Mouse (Mus musculus) embryo, embryonic 10.5 days (tissue): ENCODE data around the gene Sfxn5.

Source experiments
- DNase-seq: peaks from one replicate; pipeline ENCODE4 v3.0.0-alpha.2; 2015; ENCODE audit warnings: low spot score

The Sfxn5 gene

GRCm38 (mm10) chr6:85364439-85364838, 31.2 kb upstream of the Sfxn5 start:
- no peak for DNase-seq

DNA sequence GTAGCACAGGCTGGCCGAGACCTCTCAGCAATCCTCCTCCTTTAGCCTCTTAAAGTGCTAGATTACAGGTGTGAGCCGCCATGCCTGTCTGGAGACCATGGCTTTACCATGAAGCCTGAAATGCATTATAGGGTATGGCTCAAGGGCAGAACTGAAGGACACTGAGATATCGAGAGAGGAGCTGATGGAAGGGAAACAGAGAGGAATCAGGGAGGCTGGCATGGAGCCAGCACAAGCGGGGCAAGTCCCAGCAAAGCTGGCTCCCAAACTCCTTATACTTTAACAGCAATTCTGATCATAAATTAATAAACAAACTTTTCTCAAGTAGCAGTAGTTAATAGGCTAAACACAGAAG, 30.7 kb upstream of the Sfxn5 start:
- DNase-seq = no peak

DNA sequence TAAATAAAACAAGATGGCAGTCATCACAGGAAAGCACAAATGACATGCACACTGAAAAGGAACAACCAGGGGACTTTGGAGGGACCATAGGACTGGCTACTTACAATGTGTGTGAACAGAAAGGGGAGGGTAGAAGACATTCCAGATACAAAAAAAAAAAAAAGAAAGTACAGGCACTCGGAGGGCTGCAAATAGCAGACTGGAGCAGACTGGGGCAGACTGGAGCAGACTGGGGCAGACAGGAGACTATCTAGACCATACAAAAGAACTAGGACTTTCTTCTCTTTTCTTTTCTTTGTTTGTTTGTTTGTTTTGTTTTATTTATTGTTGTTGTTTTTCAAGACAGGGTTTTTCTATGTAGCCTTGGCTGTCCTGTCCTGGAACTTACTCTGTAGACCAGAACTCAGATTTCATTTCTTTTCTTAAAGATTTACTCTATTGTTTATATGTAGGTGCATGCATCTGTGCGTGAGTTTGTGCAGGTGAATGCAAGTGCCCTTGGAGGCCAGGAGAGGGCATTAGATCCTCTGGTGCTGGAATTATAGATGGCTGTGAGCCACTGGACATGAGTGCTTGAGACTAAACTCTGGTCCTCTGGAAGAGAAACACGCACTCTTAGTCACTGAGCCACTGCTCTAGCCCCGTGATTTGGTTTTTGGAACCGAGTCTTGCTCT, 30.1 kb upstream of the Sfxn5 start:
- DNase-seq = no peak

GRCm38 (mm10) chr6:85362610-85363009, 29.4 kb upstream of the Sfxn5 start:
- DNase-seq = no peak

GRCm38 (mm10) chr6:85360311-85360710, 27.1 kb upstream of the Sfxn5 start:
- no peak for DNase-seq

GRCm38 (mm10) chr6:85358877-85359276, 25.7 kb upstream of the Sfxn5 start:
- no peak for DNase-seq

GRCm38 (mm10) chr6:85356682-85357465, 23.7 kb upstream of the Sfxn5 start:
- no peak for DNase-seq

DNA sequence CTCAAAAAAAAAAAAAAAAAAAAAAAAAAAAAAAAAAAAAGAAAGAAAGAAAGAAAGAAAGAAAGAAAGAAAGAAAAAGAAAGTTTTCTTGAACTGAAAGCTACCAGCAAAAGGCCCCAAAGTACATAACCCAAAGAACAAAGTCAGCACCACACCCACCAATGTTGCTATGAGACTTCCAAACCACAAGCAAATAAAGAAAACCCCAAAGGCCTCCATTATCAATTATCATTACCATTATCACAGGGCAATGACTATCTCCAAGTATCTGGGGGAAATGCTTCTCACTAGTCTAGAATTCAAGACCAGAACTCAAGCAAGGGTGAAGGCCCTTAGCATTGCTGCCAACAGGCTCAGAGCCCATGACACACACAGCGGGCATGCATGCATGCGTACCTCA, 22.5 kb upstream of the Sfxn5 start:
- no peak for DNase-seq

DNA sequence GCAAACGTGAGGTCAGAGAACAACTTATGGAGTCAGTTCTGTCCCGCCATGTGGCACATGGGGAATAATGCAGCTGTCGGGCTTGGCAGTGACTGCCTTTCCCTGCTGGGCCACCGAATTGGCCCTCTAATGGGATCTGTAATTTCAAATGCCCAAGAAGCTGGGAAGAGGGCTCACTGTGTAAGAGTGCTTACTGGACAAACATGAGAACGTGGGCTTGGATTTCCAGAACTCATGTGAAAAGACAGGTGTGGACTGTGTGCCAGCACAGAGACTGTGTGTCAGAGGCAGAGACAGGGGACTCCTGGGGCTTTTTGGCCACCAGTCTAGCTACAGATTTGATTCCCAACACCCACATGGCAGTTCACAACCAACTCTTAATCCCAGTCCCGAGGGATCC, 21.5 kb upstream of the Sfxn5 start:
- no peak for DNase-seq

- no peak for DNase-seq
These were observed 20.5 kb upstream of the Sfxn5 start for GRCm38 (mm10) chr6:85353706-85354105.

DNA sequence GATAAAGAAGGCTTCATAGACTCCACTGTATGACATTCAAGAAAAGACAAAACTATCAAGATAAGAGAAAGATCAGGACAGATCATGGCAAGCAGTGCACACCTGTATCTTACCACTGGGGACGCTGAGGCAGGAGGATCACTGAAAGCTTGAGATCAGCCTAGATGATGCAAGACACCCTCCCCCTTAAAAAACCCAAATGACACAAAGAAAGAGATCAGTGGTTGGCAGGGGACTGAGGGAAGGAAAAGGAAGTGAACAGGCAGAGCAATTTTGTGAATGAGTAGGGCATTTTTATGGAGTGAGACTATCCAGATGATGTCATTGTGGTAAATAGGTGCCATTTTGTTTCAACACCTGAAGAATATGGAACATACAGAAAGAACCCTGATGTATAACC, 16.9 kb upstream of the Sfxn5 start:
- no peak for DNase-seq

- DNase-seq = no peak
These were observed 16.0 kb upstream of the Sfxn5 start for GRCm38 (mm10) chr6:85349246-85349645.

- no peak for DNase-seq
These were observed 14.9 kb upstream of the Sfxn5 start for GRCm38 (mm10) chr6:85348133-85348532.

- peak; percentile 96 for DNase-seq
These were observed 12.9 kb upstream of the Sfxn5 start for GRCm38 (mm10) chr6:85346028-85346634.

- no peak for DNase-seq
These were observed 11.7 kb upstream of the Sfxn5 start for GRCm38 (mm10) chr6:85344929-85345328.

GRCm38 (mm10) chr6:85343027-85343426, 9.8 kb upstream of the Sfxn5 start:
- DNase-seq = no peak

DNA sequence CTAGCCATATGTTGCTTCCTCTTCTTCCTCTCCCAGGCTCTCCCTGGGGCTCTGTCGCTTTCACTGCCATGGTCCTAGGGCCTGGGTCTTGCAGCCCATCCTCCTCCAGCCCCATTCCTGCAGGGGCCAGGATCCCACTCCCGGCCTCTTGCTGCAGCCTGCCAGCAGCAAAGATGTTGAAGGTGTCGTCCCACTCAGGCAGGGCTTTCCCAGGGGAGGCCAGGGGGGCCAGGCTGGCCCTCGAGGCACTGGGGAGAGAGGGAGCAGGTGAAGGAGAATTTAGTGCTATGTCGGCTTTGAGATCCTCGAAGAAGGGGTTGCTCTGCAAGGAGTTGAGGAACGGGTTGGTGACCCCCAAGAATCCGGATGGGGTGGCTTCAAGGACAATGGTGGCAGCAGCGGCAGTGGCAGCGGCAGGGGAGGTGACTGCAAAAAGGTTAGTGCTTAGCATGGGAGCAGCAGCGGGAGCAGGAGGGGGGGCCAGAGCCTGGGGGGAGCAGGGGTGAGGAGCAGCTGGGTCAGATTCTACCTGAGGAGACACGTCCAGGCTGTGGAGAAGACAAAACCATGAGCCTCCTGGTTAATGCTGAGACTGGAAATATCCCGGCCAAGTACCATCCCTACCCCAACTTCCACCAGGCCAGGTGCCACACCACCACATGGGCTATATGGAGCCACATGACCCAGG, 8.7 kb upstream of the Sfxn5 start:
- DNase-seq = no peak

GRCm38 (mm10) chr6:85340184-85340583, 7.0 kb upstream of the Sfxn5 start:
- DNase-seq = no peak

- DNase-seq = peak; percentile 24
These were observed 6.2 kb upstream of the Sfxn5 start for GRCm38 (mm10) chr6:85339273-85339901.

DNA sequence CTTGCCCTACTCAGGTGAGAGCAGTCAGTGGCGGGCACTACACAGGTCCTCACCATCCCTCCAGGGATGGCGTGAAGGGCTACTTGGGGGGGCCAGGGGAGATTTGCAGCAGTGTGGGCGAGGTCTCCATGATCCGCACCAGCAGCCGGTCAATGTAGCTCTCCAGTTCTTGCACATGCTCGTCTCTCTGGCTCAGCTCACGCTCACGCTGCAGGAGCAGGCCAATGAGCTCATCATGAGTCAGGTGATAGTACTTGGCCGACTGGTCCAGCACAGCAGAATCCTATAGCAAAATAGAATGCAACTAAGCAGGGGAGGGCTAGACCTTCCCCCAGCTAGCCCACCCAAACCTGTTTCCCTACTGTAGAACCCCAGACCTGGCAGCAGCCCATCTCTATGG, 3.7 kb upstream of the Sfxn5 start:
- DNase-seq = no peak

GRCm38 (mm10) chr6:85335352-85335751, 2.1 kb upstream of the Sfxn5 start:
- no peak for DNase-seq

DNA sequence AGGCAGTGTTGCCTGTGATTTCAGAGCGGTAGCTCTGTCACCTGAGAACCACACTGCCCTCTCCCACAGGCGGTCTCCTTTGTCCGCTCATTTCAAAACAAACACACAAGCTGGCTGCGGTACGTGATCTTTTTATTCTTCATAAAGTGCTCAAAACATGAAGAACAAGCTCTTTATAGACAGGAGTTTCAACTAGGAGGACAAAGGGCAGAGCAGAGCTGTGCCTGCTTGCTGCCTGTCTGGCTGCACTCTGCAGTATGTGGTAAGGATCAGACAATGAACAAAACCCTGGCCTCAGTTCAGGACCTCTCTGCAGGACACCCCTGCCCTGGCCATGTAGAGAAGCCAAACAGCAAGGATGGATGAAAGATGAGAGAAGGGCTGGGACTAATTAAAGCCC, 1.6 kb upstream of the Sfxn5 start:
- DNase-seq = no peak
